Mouse (Mus musculus): ENCODE data around the gene Trp53i11. TPM values are rescaled to one million over a fixed set of nuclear protein-coding genes. Genes with fewer than 3 reads are reported as not detected.
A peak's percentile ranks its signal among the peaks of the same experiment; 100 is the strongest.

The Trp53i11 gene
- polyA plus RNA-seq, 1 experiment from 2014 or later, result 36.5 TPM

DNA sequence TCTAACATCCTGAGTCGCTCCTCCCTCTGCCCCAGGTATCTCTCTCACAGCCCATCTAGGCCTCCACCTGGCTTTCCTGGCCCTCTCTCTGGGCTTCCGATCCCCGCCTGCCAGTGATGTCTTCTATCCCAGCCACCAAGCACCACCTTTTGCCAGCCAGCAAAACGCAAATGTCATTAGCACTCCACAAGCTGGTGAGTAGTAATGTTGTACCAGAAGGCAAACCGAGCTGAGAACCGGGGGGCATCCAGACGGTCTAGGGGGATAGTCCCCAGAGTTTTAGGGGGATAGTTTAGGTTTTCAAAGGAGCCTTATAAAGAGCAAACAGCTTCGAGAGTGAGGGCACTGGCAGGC, 56.7 kb downstream of the Trp53i11 start:
- no peak overlapping the region for H3K4me3 ChIP-seq (ENCODE audit: low read length)
- no peak for ATAC-seq (ENCODE audit: low FRiP score, low TSS enrichment)
- no peaks in the 10 kb centered on the region for H3K27me3 ChIP-seq (ENCODE audit: insufficient read depth, low read length)
- no peak overlapping the region for H3K9ac ChIP-seq (replicated peaks; ENCODE audit: low read length)
- H3K27ac ChIP-seq (ENCODE audit: low read length), result no peak overlapping the region
- no peak overlapping the region for H3K4me2 ChIP-seq (replicated peaks; ENCODE audit: low read depth, low read length)
- 86% methylated on average over 8 of the region's 8 CpGs for WGBS
- no peaks in the 10 kb centered on the region for H3K9me3 ChIP-seq (ENCODE audit: low read length)
- no peaks in the 10 kb centered on the region for H3K36me3 ChIP-seq (ENCODE audit: insufficient read depth, low read length)
- peaks cover 18% of the 10 kb centered on the region for H3K4me1 ChIP-seq (ENCODE audit: insufficient read depth, low read length)

DNA sequence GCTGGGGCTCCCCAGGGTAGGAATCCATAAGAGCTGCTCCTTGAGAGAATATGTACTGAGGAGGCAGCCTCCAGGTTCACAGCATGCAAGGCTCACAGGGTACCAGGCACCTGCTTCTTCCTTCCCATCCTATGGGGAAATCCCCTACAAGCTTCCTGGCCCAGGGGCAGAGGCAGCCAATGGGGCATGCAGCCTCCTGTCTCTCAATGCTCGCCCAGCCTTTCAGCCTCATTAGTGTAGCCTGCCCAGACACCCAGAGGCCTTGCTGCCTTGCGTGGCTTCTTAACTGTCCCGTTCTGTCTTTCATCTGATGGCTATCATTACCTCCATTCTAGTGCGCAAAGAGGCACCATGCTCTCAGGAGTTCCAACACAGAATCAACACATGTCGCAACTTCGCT, 61.7 kb downstream of the Trp53i11 start:
- H3K9ac ChIP-seq (replicated peaks; ENCODE audit: low read length), result no peak overlapping the region

DNA sequence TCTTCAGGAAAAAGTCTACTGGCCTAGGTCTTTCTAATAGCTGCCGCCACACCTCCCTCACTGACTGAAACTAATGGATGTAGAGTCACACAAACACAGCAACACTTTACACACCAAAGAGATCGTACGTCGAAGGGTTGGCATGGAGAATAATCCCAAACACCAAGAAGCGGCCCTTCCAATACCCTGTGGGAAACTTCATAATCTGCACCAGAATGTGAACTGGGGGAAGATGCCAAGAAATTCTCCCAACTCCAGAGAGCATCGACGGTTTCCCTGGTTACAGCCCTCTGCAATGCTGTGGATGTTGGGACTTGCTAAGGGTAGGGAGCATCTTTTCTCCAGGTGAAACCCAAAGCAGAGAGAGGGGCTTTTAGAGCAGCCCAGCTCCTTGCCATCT, 63.3 kb downstream of the Trp53i11 start:
- ATAC-seq (ENCODE audit: low FRiP score, low TSS enrichment), result no peak
- no peaks in the 10 kb centered on the region for H3K36me3 ChIP-seq (ENCODE audit: insufficient read depth, low read length)
- no peak overlapping the region for H3K9ac ChIP-seq (replicated peaks; ENCODE audit: low read length)
- no peak overlapping the region for H3K4me3 ChIP-seq (ENCODE audit: low read length)
- no peaks in the 10 kb centered on the region for H3K27me3 ChIP-seq (ENCODE audit: insufficient read depth, low read length)
- peaks cover 34% of the 10 kb centered on the region for H3K4me1 ChIP-seq (ENCODE audit: insufficient read depth, low read length)
- no peak overlapping the region for H3K4me2 ChIP-seq (replicated peaks; ENCODE audit: low read depth, low read length)
- WGBS, result 89% methylated on average over 7 of the region's 7 CpGs
- no peak overlapping the region for H3K27ac ChIP-seq (ENCODE audit: low read length)
- no peaks in the 10 kb centered on the region for H3K9me3 ChIP-seq (ENCODE audit: low read length)

More for the DNA sequence above, 61.7 kb downstream of the Trp53i11 start:
- ATAC-seq (ENCODE audit: low FRiP score, low TSS enrichment), result 0 out of 2 replicates have a peak, but pooled peaks have one; percentile 27
- Histone ChIP-seq H3K27me3 (ENCODE audit: insufficient read depth, low read length) (no peaks in the 10 kb centered on the region), H3K4me3 (ENCODE audit: low read length) (no peak overlapping the region), H3K9me3 (ENCODE audit: low read length) (no peaks in the 10 kb centered on the region), H3K27ac (ENCODE audit: low read length) (no peak overlapping the region), H3K4me1 (ENCODE audit: insufficient read depth, low read length) (peaks cover 34% of the 10 kb centered on the region), H3K4me2 (replicated peaks; ENCODE audit: low read depth, low read length) (no peak overlapping the region), H3K36me3 (ENCODE audit: insufficient read depth, low read length) (no peaks in the 10 kb centered on the region)
- 62% methylated on average over 6 of the region's 6 CpGs for WGBS

Other genes starting within 250 kb of the Trp53i11 start
- gene Prdm11, start 141.4 kb upstream of the Trp53i11 start, polyA plus RNA-seq (2015; fragmentation: Nextera tagmentation; extraction: Ambion mirVana), result 5.5 and 6.2 TPM in 2 replicates
- 35.0 and 47.0 TPM in 2 replicates for gene Tspan18, start 147.0 kb downstream of the Trp53i11 start, polyA plus RNA-seq (2015; fragmentation: Nextera tagmentation; extraction: Ambion mirVana)

All from kidney, embryonic 16.5 days (tissue).